Mouse (Mus musculus): ENCODE data around the gene Grid2.
A peak's percentile ranks its signal among the peaks of the same experiment; 100 is the strongest.

Gene Grid2

DNA sequence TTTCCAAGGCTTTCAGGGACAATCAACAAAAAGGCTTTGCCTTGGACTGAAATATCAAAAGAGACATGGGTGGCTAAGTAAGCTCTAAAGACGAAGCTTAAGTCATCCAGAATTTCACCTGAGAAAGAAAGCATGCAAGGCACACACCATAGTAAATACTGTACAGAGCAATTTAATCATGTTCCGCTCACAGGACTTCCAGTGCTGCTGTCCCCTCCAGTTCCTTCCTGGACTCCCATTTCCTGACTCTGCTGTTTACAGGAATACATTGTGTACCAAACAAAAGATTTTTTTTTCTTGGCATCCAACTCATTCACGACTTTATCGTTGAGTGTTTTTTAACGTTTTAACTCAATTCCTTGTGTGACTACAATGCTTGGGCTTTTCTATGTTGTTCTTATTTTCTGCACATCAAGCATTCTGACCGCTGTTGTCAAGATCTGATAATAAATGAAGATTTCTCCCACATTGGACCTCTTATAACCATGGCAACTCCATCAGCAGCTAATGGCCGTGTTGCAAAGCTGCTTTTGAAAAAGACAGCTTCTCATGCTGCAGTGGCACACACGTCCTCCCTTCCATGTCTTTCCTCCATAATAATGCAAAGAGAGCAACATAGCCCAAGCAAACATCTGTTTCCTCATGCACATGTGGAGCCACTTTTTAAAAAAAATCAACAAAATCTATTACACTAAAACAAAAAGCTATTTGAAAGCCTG is 1361.9 kb downstream of the Grid2 start:
- DNase-seq: peak; percentile 5

DNA sequence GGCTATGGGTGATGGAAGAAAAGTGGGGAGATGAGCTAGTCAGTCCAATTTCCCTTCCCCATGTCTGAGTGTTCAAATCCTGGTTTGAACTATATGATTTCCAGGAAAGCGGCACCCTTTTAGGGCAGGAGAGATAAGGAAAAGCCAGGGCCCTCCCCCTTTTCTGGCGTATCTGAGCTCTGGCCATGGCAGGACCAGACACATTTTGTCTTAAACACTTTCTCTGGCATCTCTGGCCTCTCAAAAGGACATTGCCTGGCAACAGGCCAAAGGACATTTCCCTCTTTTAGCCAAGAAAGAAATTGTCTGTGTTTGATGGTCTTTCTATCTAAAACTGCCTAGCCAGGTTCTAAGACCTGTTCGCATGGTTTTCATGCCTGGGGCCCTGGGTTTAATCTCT is 1367.7 kb downstream of the Grid2 start:
- no peak for DNase-seq

DNA sequence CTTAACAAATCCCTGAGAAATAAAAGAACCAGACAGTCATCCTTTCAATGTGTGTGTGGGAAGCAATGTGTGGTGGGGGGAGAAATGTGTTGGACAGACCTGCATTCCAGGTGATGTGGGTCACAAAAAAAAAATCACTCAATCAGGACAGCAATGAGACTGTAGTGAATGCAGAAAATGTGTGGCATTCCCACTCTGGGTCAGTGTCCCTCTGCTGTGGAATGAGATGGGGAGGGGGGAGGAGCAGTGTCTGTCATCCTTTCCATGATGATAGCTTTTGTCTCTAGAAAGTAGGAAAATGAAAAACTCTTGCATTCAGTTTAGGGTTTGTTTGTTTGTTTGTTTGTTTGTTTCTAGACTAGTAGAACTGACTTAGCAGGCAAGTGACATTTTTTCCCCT is 1392.0 kb downstream of the Grid2 start:
- no peak for DNase-seq

DNA sequence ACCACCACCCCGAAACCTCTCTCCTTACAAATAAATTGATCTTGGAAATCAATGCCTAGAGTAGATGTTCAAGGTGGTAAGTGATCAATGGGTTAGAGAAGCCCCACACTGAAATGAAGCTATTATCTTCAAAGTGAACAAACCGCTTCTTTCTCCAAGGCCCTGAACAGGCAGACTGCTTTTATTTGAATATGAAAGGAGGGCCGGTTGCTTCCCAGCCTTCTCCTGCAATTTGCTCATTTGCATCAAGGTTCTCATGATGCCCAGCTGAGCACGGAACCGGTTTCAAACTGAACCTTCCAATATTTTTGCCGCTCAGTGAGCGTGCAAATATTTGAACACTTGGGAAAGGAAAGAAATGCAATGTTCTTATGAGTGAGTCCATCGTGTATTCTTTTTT is 1392.5 kb downstream of the Grid2 start:
- DNase-seq: no peak

DNA sequence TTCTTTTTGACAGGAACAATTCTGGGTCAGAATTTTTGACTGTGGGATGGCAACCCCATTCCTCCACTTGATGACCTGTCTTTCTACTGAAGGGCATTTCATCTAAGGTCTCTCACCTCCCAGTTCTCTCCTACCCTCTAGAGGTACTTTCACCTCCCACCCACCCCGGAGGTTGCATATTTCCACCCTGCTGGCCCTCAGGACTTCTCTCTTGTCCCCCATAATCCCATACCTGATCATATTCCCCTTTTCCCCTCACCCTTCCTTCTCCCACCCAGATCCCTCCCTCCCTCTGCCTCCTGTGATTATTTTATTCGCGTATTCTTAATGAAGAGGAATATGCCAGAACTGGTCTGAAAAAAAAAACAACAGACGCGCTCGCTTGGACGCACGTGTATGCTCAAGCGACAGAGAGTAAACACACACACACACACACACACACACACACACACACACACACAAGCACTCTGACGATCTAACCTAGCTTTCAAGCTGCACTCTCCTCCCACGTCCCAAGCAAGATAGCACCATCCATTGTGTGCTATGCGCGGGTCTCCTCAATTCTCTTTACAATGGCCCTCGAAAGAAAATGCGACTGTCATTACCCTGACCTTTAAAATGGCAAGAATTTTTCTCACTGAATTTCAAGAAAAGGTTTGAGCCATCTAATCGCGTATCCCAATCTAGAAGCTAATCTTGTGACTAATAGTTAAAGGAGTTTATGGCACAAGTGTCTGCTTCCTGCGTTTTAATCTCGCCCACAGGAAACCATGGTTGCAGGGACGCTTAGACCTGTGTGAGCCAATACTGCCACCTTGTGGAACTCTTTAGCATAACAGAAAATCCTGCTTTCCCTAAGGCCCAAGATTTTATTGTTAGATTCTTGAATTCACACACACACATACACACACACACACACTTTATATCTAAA is 1393.9 kb downstream of the Grid2 start:
- peak; percentile 72 for DNase-seq

DNA sequence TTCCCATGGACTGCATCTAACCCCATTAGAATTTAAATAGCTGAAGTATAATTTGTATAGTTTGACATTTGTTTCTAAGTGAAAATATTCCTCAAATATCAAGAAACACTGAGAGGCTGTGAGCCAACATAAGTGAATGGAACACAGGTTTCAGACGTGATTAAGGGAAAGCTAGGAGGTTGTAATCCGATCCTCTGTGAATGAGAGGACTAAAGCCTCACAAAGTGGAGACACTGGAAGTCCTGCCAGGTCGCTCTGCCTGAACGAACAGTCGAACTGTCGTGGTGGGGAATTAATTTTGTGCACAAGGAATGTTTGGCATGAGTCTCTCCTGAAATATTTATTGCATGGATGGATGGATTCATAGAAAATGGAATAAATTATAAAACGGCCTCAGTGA is 1395.1 kb downstream of the Grid2 start:
- peak; percentile 12 for DNase-seq

DNA sequence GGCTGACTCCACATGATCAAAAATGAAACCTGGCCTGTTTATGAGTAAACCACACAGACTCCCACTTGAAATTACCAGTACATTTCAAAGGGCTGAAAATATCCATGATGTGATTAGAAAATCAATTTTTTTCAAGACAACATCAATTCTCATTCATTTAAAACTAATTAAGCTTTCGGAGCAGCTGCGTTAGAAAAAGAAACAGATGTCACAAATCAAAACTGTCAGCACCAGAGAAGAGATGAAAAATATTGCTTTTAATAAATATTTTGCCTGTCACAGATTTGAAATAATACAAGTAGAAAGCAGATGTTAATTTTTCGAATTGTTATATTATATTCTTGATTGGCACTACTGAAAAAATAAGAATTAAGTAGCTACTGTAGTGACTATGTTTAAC is 1415.3 kb downstream of the Grid2 start:
- DNase-seq: no peak

DNA sequence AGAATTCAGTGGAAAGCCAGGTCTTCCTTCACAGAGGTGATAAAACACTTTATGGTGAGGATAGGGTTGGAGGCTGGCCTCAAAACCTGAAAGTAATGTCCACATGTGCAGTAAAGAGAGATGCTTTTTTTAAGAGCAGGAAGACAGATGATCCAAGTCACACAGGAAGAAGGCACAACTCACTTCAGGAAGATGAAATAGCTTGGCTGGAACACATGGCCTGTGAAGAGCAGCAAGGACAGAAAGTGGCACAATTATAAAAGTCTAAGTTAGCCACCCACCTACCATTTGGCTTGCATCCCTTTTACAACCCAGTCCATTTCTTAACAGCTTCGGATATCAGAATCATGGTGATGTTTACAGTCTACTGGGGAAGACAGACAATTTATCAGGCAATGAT is 1423.1 kb downstream of the Grid2 start:
- DNase-seq: no peak

DNA sequence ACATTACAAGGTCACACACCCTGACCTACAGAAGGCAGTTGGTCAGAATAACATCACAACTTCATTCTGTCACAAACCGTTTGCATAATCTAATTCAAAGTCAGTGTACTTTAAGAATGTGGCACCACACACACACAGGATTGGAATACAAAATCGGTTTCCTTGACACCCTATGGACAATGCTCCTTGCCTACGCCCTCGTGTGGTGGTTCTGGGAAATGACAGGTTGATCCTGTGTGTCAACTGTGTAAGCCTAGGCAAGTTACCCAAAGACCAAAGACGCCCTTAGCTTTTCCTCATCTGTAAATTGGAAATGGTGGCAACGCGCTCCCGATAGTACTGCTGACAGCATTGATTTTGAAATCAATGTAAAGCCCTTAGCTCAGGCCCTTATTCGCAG is 1428.3 kb downstream of the Grid2 start:
- DNase-seq: peak; percentile 17

DNA sequence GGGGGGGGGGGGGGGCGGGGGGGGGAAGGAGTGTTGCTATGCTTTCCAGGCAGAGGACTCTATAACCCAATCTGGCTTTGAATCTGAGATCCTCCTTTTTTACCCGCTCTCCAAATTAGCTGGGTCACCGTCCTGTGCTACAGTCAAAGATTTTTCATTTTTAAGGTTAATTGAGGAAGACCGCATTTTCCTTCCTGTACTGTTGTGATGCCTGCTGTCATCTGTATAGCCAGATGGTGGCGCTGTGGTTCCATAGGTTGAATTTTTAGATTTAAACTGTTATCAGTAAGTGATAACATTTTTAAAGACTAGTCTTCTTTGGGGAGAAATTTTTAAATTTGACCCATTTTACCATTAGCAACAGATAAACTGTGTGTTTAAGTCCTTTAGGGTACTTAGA is 1429.3 kb downstream of the Grid2 start:
- DNase-seq: peak; percentile 10

DNA sequence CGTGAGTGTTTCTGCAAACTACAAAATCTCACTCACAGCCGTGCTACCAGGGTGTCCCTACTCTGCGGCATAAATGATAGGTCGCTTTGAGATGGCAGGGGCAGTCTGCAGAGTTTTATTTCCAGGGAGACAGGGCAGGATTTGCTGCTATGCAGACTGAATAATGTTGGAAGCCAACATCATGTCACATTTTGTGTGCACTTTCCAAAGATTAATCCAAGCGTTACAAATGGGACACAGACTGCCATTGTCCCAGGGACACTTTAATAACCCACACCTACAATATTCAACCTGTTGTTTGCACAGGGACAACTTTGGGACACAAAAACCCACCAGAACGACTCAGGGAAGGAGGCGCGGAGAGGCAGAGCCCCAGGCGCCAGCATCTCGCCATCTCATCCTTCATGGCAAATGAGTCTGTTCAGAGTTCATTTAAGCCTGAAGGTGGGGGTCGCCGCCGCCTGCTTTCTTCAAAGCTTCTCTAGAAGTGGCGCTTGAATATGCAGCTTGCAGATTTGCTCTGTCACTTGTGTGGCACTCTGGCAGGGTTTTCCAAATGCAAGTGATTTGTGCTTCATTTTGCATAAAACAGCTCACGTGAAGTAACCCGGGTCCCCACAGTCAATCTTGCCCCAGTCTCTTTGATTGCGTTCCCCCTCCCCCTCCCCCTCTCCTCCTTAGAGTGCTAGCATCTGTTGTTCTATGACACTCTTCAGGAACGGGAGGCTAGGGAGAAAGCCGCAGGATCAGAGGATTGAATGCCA is 1432.7 kb downstream of the Grid2 start:
- no peak for DNase-seq

DNA sequence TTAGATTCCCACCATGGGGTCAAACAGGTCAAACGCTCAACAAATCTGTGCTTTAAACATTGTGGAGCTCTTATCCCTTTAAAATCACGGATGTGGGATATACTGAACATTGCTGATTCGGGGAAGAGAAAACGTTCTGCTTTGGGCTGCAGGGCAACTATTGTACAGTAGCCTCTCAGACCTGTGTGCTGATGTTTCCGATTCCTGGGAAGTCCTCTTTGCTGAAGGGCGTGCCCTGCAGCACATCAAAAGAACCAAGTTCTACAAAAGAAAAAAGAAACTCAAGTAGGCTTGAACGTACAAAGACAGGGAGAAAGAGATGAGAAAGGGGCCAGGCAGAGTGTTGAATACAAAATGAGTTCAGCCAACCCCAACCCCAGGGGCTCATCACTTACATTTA is 1439.0 kb downstream of the Grid2 start:
- no peak for DNase-seq

DNA sequence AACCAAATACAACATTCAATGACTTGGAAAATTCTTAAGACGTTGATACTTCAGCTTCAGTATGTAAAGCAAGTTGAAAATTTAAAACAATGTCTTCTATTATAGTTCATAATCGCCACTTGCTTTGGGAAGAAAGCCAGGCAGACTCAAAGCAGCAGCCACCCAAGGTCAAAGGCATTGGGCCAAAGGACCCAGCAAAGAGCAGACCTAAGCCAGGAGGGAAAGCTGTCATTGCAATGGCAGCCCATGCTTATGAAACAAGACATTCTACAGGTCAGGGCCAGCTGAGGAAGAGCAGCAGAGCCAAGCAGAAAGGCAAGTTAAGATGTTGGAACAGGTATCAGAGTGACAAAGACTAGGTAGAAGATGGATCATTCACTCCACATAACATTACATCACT is 1448.0 kb downstream of the Grid2 start:
- no peak for DNase-seq

DNA sequence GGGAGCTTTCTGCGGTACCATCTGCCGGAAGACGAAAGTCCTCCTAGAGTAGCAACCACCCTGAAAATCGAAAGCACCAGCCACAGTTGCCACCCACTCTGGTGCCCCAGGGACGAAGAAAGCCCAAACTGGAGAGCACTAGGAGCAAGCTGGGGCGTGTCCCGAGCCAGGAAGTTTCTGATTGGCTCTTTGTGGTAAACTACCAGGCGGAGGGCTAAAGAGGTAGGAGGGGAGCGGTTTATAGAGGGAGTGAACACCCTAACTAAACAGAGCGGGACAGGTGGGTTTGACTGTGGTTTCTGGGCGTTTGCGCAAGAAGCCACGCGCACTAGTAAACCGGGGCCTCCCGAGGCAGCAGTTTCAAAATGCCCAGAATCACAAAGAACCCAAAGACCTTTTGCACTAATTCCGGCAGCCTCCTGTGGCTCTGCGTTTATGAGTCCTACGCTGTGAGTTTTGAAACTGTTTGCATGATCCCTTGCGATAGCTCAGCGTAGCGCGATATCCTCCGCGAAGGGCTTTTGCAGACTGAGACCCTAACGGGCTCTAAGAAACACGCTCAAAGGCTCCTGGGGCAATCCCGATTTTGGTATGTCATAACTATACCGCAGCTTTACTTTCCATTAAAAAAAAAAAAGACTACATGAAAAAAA is 1472.2 kb downstream of the Grid2 start:
- DNase-seq: peak; percentile 41

DNA sequence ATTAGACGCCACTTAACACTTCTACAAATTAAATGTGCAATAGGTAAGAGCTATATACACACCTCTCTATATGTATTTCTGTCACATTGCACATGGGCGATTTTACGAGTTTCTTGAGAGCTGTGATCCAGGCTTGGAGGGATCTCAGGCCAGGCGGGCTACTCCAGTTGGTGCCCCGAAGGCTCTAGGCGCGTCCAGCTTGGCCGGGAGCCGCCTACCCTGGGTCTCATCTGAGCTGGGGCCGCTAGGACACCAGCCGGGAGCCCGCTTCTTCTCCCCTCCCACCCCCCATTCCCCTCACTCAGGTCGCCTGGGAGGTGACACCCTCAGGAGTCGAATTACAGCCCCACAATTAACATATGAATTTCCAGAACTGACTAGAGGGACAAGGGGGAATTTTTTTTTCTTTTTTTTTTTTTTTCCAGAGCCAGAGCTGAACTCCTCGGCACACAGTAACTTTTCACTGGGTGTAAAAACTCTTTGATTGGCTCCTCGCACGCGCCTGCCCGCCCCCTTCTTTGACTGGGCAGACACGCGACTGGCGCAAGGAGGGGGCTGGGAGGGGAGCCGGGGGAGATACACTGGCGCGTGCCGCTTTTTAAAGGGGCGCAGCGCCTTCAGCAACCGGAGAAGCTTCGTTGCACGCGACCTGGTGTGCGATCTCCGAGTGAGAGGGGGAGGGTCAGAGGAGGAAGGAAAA is 1473.0 kb downstream of the Grid2 start, which contains the start of gene Atoh1:
TSS of gene Atoh1 (plus strand) at position 627 of the 700 bp plus-strand sequence.
- peak; percentile 66 for DNase-seq

DNA sequence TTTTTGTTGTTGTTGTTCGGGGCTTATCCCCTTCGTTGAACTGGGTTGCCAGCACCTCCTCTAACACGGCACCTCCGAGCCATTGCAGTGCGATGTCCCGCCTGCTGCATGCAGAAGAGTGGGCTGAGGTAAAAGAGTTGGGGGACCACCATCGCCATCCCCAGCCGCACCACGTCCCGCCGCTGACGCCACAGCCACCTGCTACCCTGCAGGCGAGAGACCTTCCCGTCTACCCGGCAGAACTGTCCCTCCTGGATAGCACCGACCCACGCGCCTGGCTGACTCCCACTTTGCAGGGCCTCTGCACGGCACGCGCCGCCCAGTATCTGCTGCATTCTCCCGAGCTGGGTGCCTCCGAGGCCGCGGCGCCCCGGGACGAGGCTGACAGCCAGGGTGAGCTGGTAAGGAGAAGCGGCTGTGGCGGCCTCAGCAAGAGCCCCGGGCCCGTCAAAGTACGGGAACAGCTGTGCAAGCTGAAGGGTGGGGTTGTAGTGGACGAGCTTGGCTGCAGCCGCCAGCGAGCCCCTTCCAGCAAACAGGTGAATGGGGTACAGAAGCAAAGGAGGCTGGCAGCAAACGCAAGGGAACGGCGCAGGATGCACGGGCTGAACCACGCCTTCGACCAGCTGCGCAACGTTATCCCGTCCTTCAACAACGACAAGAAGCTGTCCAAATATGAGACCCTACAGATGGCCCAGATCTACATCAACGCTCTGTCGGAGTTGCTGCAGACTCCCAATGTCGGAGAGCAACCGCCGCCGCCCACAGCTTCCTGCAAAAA is 1473.7 kb downstream of the Grid2 start:
- DNase-seq: peak; percentile 16

DNA sequence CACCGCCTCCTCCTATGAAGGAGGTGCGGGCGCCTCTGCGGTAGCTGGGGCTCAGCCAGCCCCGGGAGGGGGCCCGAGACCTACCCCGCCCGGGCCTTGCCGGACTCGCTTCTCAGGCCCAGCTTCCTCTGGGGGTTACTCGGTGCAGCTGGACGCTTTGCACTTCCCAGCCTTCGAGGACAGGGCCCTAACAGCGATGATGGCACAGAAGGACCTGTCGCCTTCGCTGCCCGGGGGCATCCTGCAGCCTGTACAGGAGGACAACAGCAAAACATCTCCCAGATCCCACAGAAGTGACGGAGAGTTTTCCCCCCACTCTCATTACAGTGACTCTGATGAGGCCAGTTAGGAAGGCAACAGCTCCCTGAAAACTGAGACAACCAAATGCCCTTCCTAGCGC is 1474.4 kb downstream of the Grid2 start:
- DNase-seq: no peak

DNA sequence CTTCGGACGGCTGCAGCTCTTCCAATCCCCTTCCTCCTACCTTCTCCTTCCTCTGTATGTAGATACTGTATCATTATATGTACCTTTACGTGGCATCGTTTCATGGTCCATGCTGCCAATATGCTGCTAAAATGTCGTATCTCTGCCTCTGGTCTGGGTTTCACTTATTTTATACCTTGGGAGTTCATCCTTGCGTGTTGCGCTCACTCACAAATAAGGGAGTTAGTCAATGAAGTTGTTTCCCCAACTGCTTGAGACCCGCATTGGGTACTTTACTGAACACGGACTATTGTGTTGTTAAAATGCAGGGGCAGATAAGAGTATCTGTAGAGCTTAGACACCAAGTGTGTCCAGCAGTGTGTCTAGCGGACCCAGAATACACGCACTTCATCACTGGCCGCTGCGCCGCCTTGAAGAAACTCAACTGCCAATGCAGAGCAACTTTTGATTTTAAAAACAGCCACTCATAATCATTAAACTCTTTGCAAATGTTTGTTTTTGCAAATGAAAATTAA is 1474.9 kb downstream of the Grid2 start:
- no peak for DNase-seq

DNA sequence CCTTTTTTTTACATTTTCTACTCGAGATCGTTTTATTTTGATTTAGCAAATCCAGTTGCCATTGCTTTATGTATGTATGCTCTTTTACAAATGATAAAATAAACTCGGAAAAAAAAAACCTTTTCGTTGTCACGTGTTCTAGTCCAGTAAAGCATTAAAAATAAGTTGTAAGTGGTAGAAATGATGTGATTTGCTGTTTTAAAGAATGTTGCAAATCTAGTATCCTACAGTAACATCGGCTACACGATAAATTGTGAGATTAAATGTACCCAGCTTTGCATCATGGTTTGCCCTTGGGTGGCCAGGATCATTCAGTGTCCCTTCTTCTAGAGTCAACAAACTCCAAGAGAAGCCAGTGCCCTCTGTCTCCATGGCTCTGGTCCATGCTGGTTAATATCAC is 1475.5 kb downstream of the Grid2 start:
- no peak for DNase-seq

DNA sequence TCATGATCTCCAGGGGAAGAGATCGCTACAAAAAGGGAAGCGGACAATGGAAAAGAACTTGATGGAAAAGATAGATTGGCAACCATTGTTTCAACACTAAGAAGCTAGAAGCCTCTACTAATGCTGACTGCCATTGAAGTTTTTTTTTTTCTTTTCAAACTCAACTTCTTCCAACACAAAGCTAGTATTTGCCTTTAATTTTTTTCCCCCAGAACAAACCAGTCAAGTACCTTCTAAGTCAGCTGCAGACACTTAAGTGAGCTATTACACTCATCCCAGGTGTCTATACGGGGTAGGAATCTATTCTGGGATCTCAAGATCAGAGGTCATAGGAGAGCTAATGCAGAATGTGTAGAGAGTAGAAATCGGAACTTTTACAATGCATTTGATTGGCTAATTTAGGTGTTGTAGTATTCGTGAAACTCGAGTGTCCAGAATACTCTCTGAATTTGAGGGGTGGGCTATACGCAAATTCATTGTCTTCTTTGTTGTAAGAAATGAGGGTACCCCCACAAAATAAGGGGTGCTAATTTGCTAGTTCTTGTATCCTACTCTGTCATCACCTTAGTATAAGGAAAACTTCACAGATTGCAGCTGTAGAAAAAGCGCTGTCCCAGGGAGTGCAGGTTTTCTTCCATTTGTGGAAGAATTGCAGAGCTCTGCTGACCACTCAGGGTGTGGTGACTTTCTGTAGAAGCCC is 1476.1 kb downstream of the Grid2 start:
- DNase-seq: no peak
